11 mouse cellular contexts compared by ENCODE assay signal in the genomic region with DNA sequence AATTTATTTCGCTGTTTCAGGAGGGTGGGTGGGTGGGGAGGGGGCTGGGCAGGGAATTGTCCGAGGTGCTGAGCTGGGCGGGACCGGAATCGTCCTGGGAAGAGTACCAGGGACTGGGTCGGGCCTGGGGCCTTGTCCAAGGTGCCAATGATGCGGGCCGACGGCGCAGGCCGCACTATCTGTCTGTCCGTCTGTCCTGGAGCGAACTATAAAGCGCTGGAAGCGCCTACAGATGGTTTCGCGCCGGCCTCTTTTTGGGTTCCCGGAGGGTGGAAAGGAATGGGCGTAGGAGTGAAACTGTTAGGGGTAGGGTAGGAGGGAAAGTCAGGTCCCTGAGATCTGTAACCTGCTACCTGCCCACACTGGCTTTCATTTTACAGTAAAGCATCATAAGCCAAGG. TPM values are rescaled to one million over a fixed set of nuclear protein-coding genes. Genes with fewer than 3 reads are reported as not detected.
DNase-seq lines count a peak whose midpoint lies in the region; ATAC-seq lines count a peak whose summit lies in the region.
"Had no signal": no experiment of that assay in that cellular context is flagged by ENCODE, and none has a peak within 500 bp of the region (broad histone marks: within the 10 kb centered on the region; RNA-seq: fewer than 3 reads in every experiment).

No protein-coding gene starts in this region.

- no peaks in the 10 kb centered on the region for H3K36me3 ChIP-seq in hindbrain, embryonic 12.5 days
- no peaks in the 10 kb centered on the region for H3K36me3 ChIP-seq in neural tube, embryonic 14.5 days (ENCODE audit: control insufficient read depth, insufficient read depth, low read length)
- no peaks in the 10 kb centered on the region for H3K36me3 ChIP-seq in kidney, embryonic 16.5 days (ENCODE audit: insufficient read depth, low read length)
- H3K36me3 ChIP-seq: liver, embryonic 13.5 days had no signal

- H3K4me2 ChIP-seq in hindbrain, embryonic 12.5 days (replicated peaks) = peak overlapping the region; percentile 86
- peak overlapping the region; percentile 83 for H3K4me2 ChIP-seq in neural tube, embryonic 14.5 days (ENCODE audit: low read depth, low read length)
- H3K4me2 ChIP-seq in kidney, embryonic 16.5 days (replicated peaks; ENCODE audit: low read depth, low read length) = no peak overlapping the region

- WGBS in hindbrain, embryonic 12.5 days = 2% methylated on average over 20 of the region's 20 CpGs
- 3% methylated on average over 20 of the region's 20 CpGs for WGBS in neural tube, embryonic 14.5 days
- WGBS in kidney, embryonic 16.5 days = 2% methylated on average over 20 of the region's 20 CpGs

- H3K27me3 ChIP-seq in hindbrain, embryonic 12.5 days = peaks cover 48% of the 10 kb centered on the region
- peaks cover 11% of the 10 kb centered on the region; the same call in 1 of the 2 replicates for H3K27me3 ChIP-seq in neural tube, embryonic 14.5 days (ENCODE audit: control insufficient read depth, insufficient read depth, low read length)
- peaks cover 82% of the 10 kb centered on the region for H3K27me3 ChIP-seq in kidney, embryonic 16.5 days (ENCODE audit: insufficient read depth, low read length)

- peak overlapping the region; percentile 96 for H3K9ac ChIP-seq in hindbrain, embryonic 12.5 days
- peak overlapping the region; percentile 93 for H3K9ac ChIP-seq in neural tube, embryonic 14.5 days (replicated peaks; ENCODE audit: low read depth, low read length)
- no peak overlapping the region for H3K9ac ChIP-seq in kidney, embryonic 16.5 days (replicated peaks; ENCODE audit: low read length)
- H3K9ac ChIP-seq: liver, embryonic 13.5 days had no signal

- peak; percentile 13 to 16 for DNase-seq in layer of hippocampus, postnatal 10 days (ENCODE audit: low spot score in 2 of 2)
- no peak for DNase-seq in layer of hippocampus, adult 9-11 months
- DNase-seq in cerebellum, postnatal 25 days = peak; percentile 38 to 41
- DNase-seq in frontal cortex, postnatal 10 days (ENCODE audit: low spot score in 2 of 2) = no peak
- DNase-seq: gastrocnemius, postnatal 25 days; liver, embryonic 13.5 days; thymus, adult 18-20 months had no signal

- peak overlapping the region; percentile 90 for H3K4me3 ChIP-seq in hindbrain, embryonic 12.5 days
- H3K4me3 ChIP-seq in neural tube, embryonic 14.5 days (ENCODE audit: low read depth, low read length) = peak overlapping the region; percentile 94
- no peak overlapping the region for H3K4me3 ChIP-seq in kidney, embryonic 16.5 days (ENCODE audit: low read length)
- H3K4me3 ChIP-seq: liver, embryonic 13.5 days had no signal

- H3K4me1 ChIP-seq in hindbrain, embryonic 12.5 days = peaks cover 58% of the 10 kb centered on the region
- H3K4me1 ChIP-seq in neural tube, embryonic 14.5 days (ENCODE audit: control insufficient read depth, insufficient read depth, low read length) = peaks cover 26% of the 10 kb centered on the region
- H3K4me1 ChIP-seq in kidney, embryonic 16.5 days (ENCODE audit: insufficient read depth, low read length) = peaks cover 24% of the 10 kb centered on the region

- no peak for ATAC-seq in hindbrain, embryonic 12.5 days (ENCODE audit: low FRiP score)
- no peak for ATAC-seq in neural tube, embryonic 14.5 days (ENCODE audit: low read depth)
- no peak for ATAC-seq in kidney, embryonic 16.5 days (ENCODE audit: low FRiP score, low TSS enrichment)

- no peaks in the 10 kb centered on the region for H3K9me3 ChIP-seq in hindbrain, embryonic 12.5 days (replicated peaks)
- no peaks in the 10 kb centered on the region for H3K9me3 ChIP-seq in neural tube, embryonic 14.5 days (ENCODE audit: control insufficient read depth, low read length)
- H3K9me3 ChIP-seq in kidney, embryonic 16.5 days (ENCODE audit: low read length) = no peaks in the 10 kb centered on the region
- H3K9me3 ChIP-seq: liver, embryonic 13.5 days had no signal

- no peak overlapping the region for H3K27ac ChIP-seq in hindbrain, embryonic 12.5 days
- H3K27ac ChIP-seq in neural tube, embryonic 14.5 days (ENCODE audit: low read depth, low read length) = no peak overlapping the region
- no peak overlapping the region for H3K27ac ChIP-seq in kidney, embryonic 16.5 days (ENCODE audit: low read length)
- H3K27ac ChIP-seq: liver, embryonic 13.5 days had no signal

RNA-seq across cellular contexts. Expression of a gene that starts 2.5 kb away (rescaled TPM):
- 100 to 1,000 TPM; 286 to 311 TPM for total RNA-seq in layer of hippocampus, postnatal 10 days (2021)
- 6.9 and 7.5 TPM in 2 replicates for polyA plus RNA-seq in hindbrain, embryonic 12.5 days (2016; fragmentation: Nextera tagmentation; extraction: Ambion mirVana)
- 14.4 and 19.6 TPM in 2 replicates for polyA plus RNA-seq in neural tube, embryonic 14.5 days (2014; fragmentation: Nextera tagmentation; extraction: Ambion mirVana)
- not detected in 2 replicates for polyA plus RNA-seq in kidney, embryonic 16.5 days (2015; fragmentation: Nextera tagmentation; extraction: Ambion mirVana)
- total RNA-seq: gastrocnemius, postnatal 25 days; MEL had no signal
- polyA plus RNA-seq: liver, embryonic 13.5 days had no signal

RNA-seq across cellular contexts. Expression of a gene that starts 28.0 kb away (rescaled TPM):
- total RNA-seq in layer of hippocampus, postnatal 10 days (2021) = not detected
- polyA plus RNA-seq in hindbrain, embryonic 12.5 days (2016; fragmentation: Nextera tagmentation; extraction: Ambion mirVana) = 7.0 and 7.6 TPM in 2 replicates
- not detected in 2 replicates for polyA plus RNA-seq in neural tube, embryonic 14.5 days (2014; fragmentation: Nextera tagmentation; extraction: Ambion mirVana)
- 0.24 TPM in 1 of 2 replicates, not detected in the other for polyA plus RNA-seq in kidney, embryonic 16.5 days (2015; fragmentation: Nextera tagmentation; extraction: Ambion mirVana)
- total RNA-seq: gastrocnemius, postnatal 25 days; MEL had no signal

RNA-seq across cellular contexts. Expression of a gene that starts 35.7 kb away (rescaled TPM):
- under 1 TPM in 1 of 2 experiments, not detected in 1; 0.53 TPM for total RNA-seq in layer of hippocampus, postnatal 10 days (2021)
- polyA plus RNA-seq in hindbrain, embryonic 12.5 days (2016; fragmentation: Nextera tagmentation; extraction: Ambion mirVana) = 1.6 and 2.8 TPM in 2 replicates
- polyA plus RNA-seq in neural tube, embryonic 14.5 days (2014; fragmentation: Nextera tagmentation; extraction: Ambion mirVana) = 0.40 and 1.7 TPM in 2 replicates
- not detected in 2 replicates for polyA plus RNA-seq in kidney, embryonic 16.5 days (2015; fragmentation: Nextera tagmentation; extraction: Ambion mirVana)
- total RNA-seq: gastrocnemius, postnatal 25 days; MEL had no signal
- polyA plus RNA-seq: liver, embryonic 13.5 days had no signal

Comparison
In these comparisons a context has a peak if more than half of its experiments do, and no peak if none do; other contexts are left out.
1. DNase-seq: peak in layer of hippocampus, postnatal 10 days (2 of 2) and cerebellum, postnatal 25 days (2 of 2); none in layer of hippocampus, adult 9-11 months (single experiment) and frontal cortex, postnatal 10 days (0 of 2).